Mouse (Mus musculus) left cerebral cortex, postnatal 25 days (tissue): ENCODE measurements around the gene Atp6v0e. TPM values are rescaled to one million over a fixed set of nuclear protein-coding genes. Genes with fewer than 3 reads are reported as not detected.

Experiments
- DNase-seq, 2 experiments: peaks; one replicate each; pipeline ENCODE4 v3.0.0; 2022; ENCODE audit warnings: low spot score in 2 of 2, mixed read lengths in 1 of 2
- intact Hi-C: fragments of 180-260 bp; cut with DNase I; formaldehyde crosslinking; loops from one replicate; pipeline ENCODE4 v1.15.1; 2025
- total RNA-seq, 2 experiments: library from RNA; stranded (reverse); gene quantifications; 2 replicates each; pipeline ENCODE4 v1.2.3; 2021

Atp6v0e gene
- total RNA-seq, 2 experiments from 2014 or later = 40.7 to 41.7 TPM

DNA sequence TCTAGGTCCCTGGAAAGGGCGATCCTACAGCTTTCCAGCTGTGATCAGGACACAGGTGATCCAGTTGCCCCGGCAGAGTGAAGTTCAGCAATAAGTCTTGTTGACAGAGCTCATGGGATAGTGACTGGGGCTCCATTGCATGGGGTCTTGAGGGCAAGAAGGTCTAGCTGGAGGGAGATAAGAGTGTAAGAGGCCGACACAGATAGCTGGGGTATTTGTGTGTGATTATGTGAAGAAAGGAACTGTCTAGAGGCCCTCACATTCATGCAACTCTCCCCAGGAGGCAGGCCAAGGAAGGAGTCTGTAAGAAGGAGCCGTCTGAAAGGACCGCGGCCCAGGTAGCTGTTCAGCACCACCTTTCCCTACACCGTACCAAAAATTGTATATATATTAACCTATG is 44.0 kb downstream of the Atp6v0e start:
- intact Hi-C loops = no loop called here
- DNase-seq = no peak

DNA sequence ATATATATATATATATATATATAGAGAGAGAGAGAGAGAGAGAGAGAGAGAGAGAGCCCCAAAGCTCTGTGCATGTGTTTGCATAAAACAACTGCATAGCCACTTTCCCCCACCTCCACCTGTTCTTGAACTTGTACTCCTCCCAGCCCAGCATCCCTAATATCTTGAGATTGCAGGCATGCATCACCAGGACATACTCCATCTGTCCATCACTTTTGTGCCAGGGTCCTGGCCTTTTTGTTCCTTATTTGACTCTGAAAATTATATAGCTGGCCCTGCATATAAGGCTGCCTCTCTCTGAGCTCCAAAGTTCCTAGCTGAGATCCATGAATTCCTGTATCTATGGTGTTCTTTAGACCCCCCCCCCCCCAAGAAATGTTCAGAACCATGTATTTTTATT is 45.5 kb downstream of the Atp6v0e start:
- DNase-seq = no peak
- intact Hi-C loops = no loop called here

DNA sequence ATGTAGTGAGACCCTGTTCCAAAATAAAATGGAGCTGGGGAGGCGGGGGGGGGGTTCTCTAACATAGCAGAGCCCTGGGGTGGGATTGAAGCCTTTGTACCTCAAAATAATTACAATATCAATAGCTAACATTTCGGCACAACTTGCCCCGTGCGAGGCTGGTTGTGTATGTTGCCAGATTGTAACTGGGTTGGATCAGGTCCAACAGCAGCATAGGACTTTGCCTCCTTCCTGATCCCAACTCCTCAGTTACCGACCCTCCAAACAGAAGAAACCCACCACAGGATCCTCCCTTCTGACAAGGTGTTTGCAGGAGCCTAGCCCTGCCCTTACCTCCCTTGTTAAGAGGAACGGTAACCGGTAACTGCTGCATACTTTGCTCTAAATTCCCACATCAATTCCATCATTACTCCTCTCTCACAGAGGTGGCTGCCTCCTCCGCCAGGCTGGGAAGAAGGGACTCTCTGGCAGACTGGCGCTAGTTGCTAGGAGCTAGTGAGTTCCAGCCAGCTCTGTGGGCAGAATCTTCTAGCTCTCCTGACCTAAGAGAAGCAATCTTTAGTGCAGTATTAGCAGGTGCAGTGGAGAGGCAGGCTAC is 46.1 kb downstream of the Atp6v0e start:
- peak in 1 of 2 experiments; percentile 77 for DNase-seq
- intact Hi-C loops = no loop called here

DNA sequence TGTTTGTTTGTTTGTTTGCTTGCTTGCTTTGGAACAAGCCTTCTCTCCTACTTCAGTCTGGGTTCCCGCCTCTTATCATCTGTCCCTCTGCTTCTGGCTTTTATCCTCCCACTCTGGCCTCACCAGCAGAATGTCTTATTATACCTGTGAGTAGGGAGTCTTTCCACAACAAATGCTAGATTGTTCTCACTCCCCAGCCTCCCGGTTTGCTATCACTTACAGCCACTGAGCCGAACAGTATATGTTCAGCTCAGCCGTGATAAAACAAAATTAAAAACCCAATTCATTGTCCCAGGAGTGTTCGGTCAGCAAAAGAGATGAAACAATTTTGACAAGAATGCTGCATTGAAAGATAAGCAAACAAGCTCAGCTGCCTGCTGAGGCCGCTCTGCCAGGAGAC is 47.0 kb downstream of the Atp6v0e start:
- no peak for DNase-seq
- intact Hi-C loops = no loop called here

DNA sequence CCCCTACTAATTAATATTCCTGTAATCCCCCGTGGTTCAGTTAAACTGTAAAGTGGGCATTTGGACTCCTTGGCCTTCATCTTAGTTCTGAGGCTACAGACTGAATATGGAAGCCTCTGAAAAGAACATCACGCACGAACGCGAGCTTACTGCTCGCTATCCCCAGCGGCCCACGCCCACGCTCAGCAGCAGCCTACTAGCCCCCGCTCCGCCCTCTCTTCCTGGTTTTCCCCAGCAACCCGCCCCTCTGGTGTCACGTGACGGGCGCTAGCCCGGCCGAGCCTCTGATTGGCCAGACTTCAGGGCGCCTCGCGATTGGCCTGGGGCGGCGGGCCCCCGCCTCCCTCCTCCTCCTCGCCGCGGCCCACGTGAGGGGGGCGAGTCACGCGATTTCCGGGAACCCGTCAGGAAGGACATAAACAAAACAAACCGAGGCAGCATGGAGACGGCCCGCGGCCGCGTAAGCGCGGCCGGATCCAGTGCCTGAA is 52.3 kb downstream of the Atp6v0e start, which contains the start of gene Crebrf:
Gene Crebrf, plus strand, starts transcription at position 380 of the 488 bp plus-strand sequence.
- peak; percentile 99 for DNase-seq
- intact Hi-C loops = loop anchor here (5.0 kb wide), 1 partner anchor 53 kb away; the partner anchor contains the start of gene Atp6v0e

DNA sequence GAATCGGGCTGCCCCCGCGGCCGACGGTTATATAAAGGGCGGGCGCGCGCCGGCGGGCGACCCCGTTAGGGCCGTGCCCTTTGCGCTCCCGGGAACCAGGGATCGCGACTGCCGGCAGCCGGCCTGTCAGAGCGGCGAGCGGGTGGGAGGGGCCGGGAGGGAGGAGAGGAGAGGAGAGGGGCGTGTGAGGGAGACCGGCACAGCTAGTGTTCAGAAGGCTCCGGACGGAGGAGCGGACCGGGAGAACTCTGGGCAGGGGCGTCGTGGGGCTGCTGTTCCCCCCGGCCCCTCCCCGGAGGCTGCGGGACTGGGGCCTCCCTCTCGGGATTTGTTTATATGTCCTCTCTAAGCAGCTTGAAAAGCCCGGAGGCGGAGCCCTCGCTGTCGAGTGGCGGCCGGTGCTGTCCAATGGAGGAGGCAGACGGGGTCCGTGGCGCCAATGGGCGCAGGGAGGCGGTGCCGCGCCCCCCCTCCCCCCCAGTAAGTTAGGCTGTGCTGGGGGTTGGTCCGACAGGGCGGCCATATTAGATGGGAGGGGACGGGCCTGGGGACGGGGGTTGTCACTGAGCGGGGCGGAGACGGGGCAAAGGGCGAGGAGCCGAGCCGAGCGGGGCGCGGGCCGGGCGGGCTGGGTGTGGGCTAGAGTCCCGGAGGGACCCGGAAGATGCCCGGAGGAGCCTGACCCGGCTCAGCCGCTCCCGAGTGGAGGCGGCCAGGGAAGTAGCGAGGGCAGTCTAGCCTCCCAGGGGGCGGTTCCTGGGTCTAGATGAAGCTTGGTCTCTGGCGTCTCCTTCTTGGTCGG is 53.1 kb downstream of the Atp6v0e start:
- DNase-seq = peak; percentile 94 to 98
- intact Hi-C loops = loop anchor here (2.0 to 5.0 kb wide), 2 partner anchors 54 to 65 kb away; partner anchors contain the start of genes Atp6v0e and Bnip1

DNA sequence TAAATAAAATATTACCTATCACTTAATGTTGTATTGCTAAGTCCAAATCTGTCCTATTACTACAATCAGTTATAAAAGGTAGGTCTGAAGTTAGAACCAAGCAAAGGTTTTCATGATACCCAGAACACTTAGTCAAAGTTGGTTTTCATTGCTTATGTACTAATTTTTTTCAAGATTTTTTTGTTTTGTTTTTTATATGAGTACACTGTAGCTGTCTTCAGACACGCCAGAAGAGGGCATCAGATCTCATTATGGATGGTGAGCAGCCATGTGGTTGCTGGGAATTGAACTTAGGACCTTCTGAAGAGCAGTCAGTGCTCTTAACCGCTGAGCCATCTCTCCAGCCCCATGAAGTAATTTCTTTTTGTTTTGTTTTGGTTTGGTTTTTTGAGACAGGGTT is 54.8 kb downstream of the Atp6v0e start:
- intact Hi-C loops = loop anchor here (2.0 to 5.0 kb wide), 2 partner anchors 56 to 63 kb away; partner anchors contain the start of genes Atp6v0e and Bnip1
- DNase-seq = no peak

DNA sequence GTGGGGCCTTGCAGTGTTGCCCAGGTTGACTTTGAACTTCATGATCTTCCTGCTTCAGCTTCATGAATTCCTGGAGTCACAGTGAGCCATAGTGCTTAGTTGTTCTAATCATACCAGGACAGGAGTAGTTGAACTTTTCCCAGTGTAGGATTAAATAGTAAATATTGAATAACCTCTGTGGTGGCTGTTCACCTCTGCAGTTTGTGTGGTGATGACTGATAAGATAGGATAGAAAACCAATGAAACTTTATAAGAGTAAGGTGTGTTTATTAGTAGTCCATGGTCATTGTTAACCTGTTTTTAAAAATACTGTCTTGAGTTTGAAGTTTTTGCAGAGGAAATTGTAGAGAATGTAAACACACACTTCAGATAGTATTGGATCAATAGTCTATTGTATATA is 56.4 kb downstream of the Atp6v0e start:
- DNase-seq = no peak
- intact Hi-C loops = loop anchor here (5.0 kb wide), 1 partner anchor 57 kb away; the partner anchor contains the start of gene Atp6v0e

DNA sequence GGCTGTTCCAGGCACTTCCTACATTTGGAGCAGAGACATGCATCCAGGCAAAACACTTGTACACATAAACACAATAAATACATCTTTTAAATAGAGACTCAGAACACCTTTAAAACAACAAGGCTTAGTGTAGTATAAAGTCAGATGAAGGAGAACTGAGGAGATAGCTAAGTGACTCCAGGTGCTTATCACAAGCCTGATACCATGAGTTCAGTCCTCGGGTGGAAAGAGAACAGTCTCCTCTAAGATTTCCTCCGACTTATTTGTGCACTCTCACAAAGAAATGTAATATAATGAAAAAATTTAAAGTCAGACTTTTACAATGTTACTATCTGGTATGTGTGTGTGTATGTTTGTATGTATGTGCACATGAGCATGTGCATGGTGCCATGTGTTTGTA is 58.8 kb downstream of the Atp6v0e start:
- intact Hi-C loops = no loop called here
- DNase-seq = no peak

DNA sequence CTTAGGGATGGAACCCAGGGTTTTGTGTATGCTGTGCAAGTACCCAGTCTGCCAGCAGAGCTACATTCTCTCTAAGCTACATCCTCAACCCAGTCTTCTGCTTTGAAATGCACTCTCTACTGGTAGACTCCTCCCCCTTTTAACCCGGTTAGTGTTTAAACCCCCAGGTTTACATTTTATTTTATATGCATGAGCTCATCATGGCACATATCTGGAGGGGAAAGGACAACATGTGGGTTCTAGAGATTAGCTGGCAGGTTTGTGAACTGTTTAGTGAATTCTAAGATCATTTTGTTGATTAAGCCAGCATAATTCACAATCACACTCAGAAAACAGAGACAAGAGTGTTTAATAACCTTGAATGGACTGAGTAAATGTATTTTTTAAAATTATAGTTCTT is 61.8 kb downstream of the Atp6v0e start:
- DNase-seq = no peak
- intact Hi-C loops = no loop called here

DNA sequence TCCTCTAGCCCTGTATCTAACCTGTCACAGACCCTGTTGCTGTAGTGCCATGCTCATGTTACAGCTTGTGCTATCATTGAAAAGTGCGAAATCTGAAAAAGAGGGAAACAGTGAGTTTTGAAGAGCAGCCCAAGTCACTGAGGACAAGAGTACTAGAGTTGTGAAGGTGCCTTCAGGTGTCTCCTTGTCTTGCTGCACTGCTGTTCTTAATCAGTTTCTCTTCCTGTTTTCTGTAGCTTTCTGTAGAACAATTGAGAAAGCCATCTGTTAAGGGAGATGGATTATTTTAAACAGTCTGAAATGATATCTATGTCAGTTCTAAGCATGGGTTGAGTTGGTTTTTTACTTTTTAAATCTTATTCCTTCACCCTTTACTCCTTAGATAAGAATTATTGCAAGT is 63.6 kb downstream of the Atp6v0e start:
- intact Hi-C loops = no loop called here

DNA sequence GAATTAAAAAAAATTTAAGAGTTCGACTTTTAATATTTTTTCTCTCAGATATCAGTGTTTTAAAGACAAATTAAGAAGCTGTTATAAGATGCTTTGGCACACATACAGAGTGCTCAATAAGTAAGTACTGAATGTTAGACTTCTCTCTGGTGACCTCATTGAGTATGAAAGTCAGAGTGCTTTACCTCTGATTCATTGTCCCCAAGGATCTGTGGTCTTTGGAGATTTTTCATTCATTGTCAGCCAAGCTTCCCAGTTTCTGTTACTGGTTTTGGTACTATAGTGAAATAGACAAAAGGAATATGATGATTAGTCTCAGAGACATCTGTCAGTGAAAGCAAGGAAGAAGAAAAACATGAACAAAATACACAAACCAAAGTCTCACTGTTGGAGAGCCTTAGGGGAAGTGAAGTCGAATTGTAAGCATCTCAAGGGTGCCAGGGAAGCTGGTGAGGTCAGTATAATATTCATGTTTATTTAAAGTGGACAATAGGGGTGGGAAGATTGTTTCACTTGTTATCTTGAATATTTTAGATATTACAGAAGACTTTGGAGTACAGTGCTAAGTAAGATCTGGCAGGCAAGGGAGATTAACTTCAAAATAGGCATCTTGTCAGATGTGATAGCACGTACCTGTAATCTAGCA is 64.2 kb downstream of the Atp6v0e start:
- no peak for DNase-seq
- intact Hi-C loops = no loop called here

More for the DNA sequence above, 63.6 kb downstream of the Atp6v0e start:
- no peak for DNase-seq

DNA sequence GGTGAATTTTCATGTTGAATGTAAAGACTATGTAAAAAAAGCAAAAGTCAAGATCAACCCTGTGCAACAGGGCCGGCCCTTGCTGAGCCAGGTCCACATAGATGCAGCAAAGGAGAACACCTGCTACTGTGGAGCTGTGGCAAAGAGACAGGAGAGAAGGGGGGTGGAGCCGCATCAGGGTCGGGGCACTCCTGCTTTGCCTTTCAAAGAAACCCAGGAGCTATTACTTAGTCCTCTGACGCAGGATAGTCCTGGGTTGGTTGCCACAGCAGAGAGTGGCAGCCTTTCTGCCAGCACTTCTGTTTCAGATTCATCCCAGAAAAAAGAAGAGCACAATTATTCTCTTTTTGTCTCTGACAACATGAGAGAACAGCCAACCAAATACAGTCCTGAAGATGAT is 79.5 kb downstream of the Atp6v0e start:
- no peak for DNase-seq
- intact Hi-C loops = no loop called here

DNA sequence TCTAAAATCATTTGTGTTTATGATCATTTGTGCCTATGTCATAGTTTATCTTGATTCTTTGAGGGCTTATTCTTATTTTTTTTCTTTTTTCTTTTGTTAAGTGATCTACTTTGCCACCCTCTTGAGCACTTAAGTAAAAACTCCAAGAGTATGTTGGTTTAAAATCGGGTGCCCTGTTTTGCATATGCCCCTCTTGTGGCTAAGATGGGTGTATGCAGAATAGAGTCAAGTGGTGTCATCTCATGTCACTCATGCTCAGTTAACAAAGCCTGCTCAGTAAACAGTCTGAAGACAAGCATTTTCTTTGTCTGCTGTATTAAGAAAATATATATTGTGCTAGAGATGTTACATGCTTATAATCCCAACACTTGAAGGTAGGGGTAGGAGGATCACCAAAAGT is 80.3 kb downstream of the Atp6v0e start:
- no peak for DNase-seq
- intact Hi-C loops = no loop called here

Other genes starting within 250 kb of the Atp6v0e start
- 10 to 100 TPM; 75.2 to 75.9 TPM for gene Neurl1b, start 248.4 kb upstream of the Atp6v0e start, total RNA-seq
- gene Ergic1, start 101.7 kb upstream of the Atp6v0e start, total RNA-seq = 100 to 1,000 TPM; 163 to 168 TPM
- 10 to 100 TPM; 32.7 to 47.7 TPM for gene Dusp1, start 101.1 kb upstream of the Atp6v0e start, total RNA-seq
- gene Crebrf, start 52.4 kb downstream of the Atp6v0e start, total RNA-seq = 10 to 100 TPM; 88.2 to 96.2 TPM
- gene Bnip1, start 117.8 kb downstream of the Atp6v0e start, total RNA-seq = 10 to 100 TPM; 32.7 to 34.1 TPM
- not detected for gene Nkx2-5, start 181.8 kb downstream of the Atp6v0e start, total RNA-seq